Mouse (Mus musculus) adrenal gland, postnatal 25 days (tissue): ENCODE data around the gene Vmn1r177. TPM values are rescaled to one million over a fixed set of nuclear protein-coding genes. Genes with fewer than 3 reads are reported as not detected.
"Not testable (repeated sequence)": the region's sequence is repeated elsewhere in the genome, so short reads cannot be mapped to it uniquely, and the experiment has no call there.

ENCODE experiments used
- DNase-seq: peaks from one replicate; pipeline ENCODE4 v3.0.0; 2021; ENCODE audit warnings: mixed read lengths
- long read RNA-seq: library from polyadenylated mRNA; stranded (forward); transcript quantifications from one replicate; pipeline ENCODE4 v2.0.0, GENCODE M21; 2021
- total RNA-seq: library from RNA; stranded (reverse); gene quantifications from 2 replicates; pipeline ENCODE4 v1.2.3, GENCODE M21; 2021

Gene Vmn1r177
- total RNA-seq = not detected in 2 replicates
- long read RNA-seq = 0 reads

DNA sequence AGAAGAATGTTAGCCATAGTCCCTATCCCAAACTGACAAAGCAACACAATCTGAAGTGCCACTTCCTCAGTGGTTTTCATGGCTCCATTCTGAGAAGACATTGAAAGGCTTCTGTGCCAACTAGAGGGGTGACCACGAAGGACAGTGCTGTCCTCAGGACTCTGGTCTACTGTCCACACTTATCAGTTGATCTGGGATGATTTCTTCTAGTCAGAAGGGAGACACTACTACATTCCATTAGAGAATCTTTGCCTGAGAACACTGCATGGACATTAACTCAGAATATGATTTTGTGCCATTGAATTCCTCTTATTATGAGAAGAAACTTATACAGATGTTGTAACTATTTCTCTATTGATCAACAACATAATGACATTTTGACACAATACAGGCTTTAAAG lies at the start of gene Vmn1r177:
Gene Vmn1r177 (minus strand): TSS at position 101 of the 400 bp plus-strand sequence.
- not testable (repeated sequence) for DNase-seq

DNA sequence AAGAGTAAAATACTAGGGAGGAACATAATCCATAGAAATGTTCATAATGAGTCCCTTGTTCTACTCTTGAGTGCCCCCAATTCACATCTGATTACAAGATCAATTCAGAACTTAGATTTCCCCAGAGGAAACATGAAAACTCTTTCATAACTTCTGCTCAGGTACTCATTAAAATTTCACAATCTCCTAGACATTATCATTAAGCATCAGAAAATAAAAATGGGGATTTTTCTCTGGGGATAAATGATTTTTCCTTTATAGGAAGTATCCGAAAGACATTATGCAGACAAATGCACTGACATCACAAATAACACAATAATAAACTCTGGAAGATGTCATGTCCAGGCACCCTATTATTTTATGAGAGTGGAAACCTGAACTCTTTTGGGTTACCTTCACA lies 25.5 kb upstream of the Vmn1r177 start, which contains the start of gene Vmn1r178:
Gene Vmn1r178 (plus strand): TSS at position 301 of the 400 bp plus-strand sequence.
- no peak for DNase-seq

- DNase-seq = not testable (repeated sequence)
These were observed 10.7 kb upstream of the Vmn1r177 start for GRCm38 (mm10) chr7:23876918-23877317.

- DNase-seq = not testable (repeated sequence)
These were observed 29.0 kb downstream of the Vmn1r177 start, which contains the start of gene Vmn1r176 for GRCm38 (mm10) chr7:23837272-23837671. Vmn1r176 (minus strand) TSS chr7:23837372.

Other genes with a start within 250 kb of the Vmn1r177 start
- not detected in 2 replicates for gene Vmn1r171, start 235.7 kb downstream of the Vmn1r177 start, total RNA-seq
- not detected in 2 replicates for gene Vmn1r172, start 208.1 kb downstream of the Vmn1r177 start, total RNA-seq
- gene Vmn1r173, start 165.7 kb downstream of the Vmn1r177 start, total RNA-seq = not detected in 2 replicates
- not detected in 2 replicates for gene Vmn1r174, start 114.2 kb downstream of the Vmn1r177 start, total RNA-seq
- gene Vmn1r175, start 55.8 kb downstream of the Vmn1r177 start, total RNA-seq = not detected in 2 replicates
- gene Vmn1r176, start 29.1 kb downstream of the Vmn1r177 start, total RNA-seq = not detected in 2 replicates
- not detected in 2 replicates for gene Vmn1r178, start 25.6 kb upstream of the Vmn1r177 start, total RNA-seq
- not detected in 2 replicates for gene Vmn1r179, start 60.5 kb upstream of the Vmn1r177 start, total RNA-seq
- not detected in 2 replicates for gene Vmn1r180, start 84.2 kb upstream of the Vmn1r177 start, total RNA-seq
- gene Vmn1r181, start 108.2 kb upstream of the Vmn1r177 start, total RNA-seq = not detected in 2 replicates
- not detected in 2 replicates for gene V1rd19, start 135.2 kb upstream of the Vmn1r177 start, total RNA-seq
- not detected in 2 replicates for gene Vmn1r183, start 186.8 kb upstream of the Vmn1r177 start, total RNA-seq
- gene Zfp180, start 215.5 kb upstream of the Vmn1r177 start, total RNA-seq = 26.6 and 27.0 TPM in 2 replicates
- 5.4 and 6.1 TPM in 2 replicates for gene Zfp112, start 245.9 kb upstream of the Vmn1r177 start, total RNA-seq